Mouse (Mus musculus): ENCODE measurements at regions not wholly inside any gene's neighbourhood (a gene's known extent, or its start where the extent isn't known, plus 50 kb on each side); places are given as distances from the start of the nearest gene placed in this dataset.

DNA sequence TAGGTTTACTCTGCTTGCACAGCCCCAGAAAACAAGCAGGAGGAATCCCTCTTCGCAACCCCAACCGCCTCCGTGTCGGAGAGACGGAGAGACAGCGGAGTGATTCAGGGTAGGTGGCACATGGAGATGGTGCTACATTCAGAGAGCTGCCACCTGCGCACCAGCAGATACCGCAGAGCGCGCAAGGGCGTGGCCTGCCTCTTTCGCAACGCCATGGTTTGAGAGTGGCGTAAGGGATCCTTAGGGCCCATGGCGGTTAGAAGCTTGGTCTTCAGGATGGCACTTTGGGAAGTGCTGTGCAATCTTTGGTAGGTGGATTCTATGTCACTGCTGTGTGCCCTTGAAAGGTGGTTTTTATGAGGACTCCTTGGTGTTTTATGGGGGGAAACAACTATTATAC is 60.9 kb upstream of the Arglu1 start:
- H3K4me2 ChIP-seq (ENCODE audit: low read depth, low read length), result no peak overlapping the region
- no peak overlapping the region for H3K4me3 ChIP-seq (ENCODE audit: low read length)
- H3K27ac ChIP-seq (ENCODE audit: low read length), result no peak overlapping the region
- WGBS, result 92% methylated on average over 15 of the region's 15 CpGs
- no peaks in the 10 kb centered on the region for H3K27me3 ChIP-seq (replicated peaks; ENCODE audit: control insufficient read depth, insufficient read depth, low read length)
- H3K36me3 ChIP-seq (ENCODE audit: control insufficient read depth, insufficient read depth, low read length), result no peaks in the 10 kb centered on the region
- ATAC-seq, result no peak
- H3K4me1 ChIP-seq (ENCODE audit: control insufficient read depth, insufficient read depth, low read length), result no peaks in the 10 kb centered on the region
- H3K9ac ChIP-seq (ENCODE audit: low read depth, low read length), result no peak overlapping the region
- H3K9me3 ChIP-seq (ENCODE audit: control insufficient read depth, low read length), result no peaks in the 10 kb centered on the region

DNA sequence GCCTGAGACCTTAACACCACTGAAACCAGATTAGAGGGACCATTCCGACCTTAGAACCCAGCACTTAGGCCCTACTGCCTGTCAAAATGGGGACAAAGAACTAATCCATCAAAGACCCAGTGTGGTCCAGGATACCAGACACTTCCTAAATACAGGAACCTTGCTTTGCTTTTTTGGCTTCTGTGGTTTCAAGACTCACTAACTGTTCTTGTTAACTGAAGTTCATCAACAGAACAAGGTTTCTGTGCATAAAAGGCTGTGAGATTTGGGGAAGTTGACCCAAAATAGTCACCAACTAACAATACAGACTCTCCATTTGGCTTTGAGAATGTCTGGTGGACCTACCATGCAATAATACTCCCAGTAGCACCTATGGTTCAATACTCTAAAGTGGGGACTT is 56.4 kb upstream of the Arglu1 start:
- no peaks in the 10 kb centered on the region for H3K9me3 ChIP-seq (ENCODE audit: control insufficient read depth, low read length)
- ATAC-seq, result no peak
- H3K4me3 ChIP-seq (ENCODE audit: low read length), result no peak overlapping the region
- H3K36me3 ChIP-seq (ENCODE audit: control insufficient read depth, insufficient read depth, low read length), result no peaks in the 10 kb centered on the region
- H3K27me3 ChIP-seq (replicated peaks; ENCODE audit: control insufficient read depth, insufficient read depth, low read length), result no peaks in the 10 kb centered on the region
- 86% methylated on average over 1 of the region's 1 CpGs for WGBS
- no peaks in the 10 kb centered on the region for H3K4me1 ChIP-seq (ENCODE audit: control insufficient read depth, insufficient read depth, low read length)
- H3K4me2 ChIP-seq (ENCODE audit: low read depth, low read length), result no peak overlapping the region
- no peak overlapping the region for H3K9ac ChIP-seq (ENCODE audit: low read depth, low read length)
- H3K27ac ChIP-seq (ENCODE audit: low read length), result no peak overlapping the region

DNA sequence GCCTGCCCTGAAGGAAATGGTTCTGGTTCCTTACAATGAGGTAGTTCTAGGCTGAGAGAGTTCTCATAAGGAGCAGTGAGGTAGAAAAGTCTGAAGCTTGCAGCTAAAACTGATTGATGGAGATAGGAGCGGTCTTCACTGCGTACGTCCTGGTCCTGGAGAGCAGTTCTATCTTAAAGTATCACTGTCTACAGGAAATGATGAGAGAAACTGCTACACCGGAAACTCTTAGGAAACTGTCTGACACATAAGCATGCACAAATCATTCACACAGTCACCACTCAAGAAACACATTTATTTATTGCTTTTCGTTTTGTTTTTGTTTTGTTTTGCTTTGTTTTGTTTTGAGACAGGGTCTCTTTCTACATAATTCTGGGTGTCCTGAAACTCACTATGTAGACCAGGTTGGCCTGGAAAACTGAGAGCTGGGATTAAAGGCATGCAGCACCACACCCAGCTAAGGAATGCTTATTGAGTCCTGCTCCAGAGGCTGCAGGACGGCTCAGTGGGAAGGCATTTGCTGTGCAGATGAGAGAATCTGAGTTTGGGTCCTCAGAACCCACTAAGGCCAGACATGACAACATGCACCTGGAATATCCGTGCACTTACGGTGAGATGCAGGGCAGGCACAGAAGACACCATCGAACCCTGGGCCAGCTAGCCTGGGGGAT is 55.4 kb upstream of the Arglu1 start:
- H3K4me3 ChIP-seq (ENCODE audit: low read length), result no peak overlapping the region
- H3K9ac ChIP-seq (ENCODE audit: low read depth, low read length), result no peak overlapping the region
- WGBS, result 69% methylated on average over 9 of the region's 9 CpGs
- no peaks in the 10 kb centered on the region for H3K36me3 ChIP-seq (ENCODE audit: control insufficient read depth, insufficient read depth, low read length)
- H3K27me3 ChIP-seq (replicated peaks; ENCODE audit: control insufficient read depth, insufficient read depth, low read length), result no peaks in the 10 kb centered on the region
- no peak overlapping the region for H3K27ac ChIP-seq (ENCODE audit: low read length)
- H3K9me3 ChIP-seq (ENCODE audit: control insufficient read depth, low read length), result no peaks in the 10 kb centered on the region
- no peak for ATAC-seq
- no peak overlapping the region for H3K4me2 ChIP-seq (ENCODE audit: low read depth, low read length)
- H3K4me1 ChIP-seq (ENCODE audit: control insufficient read depth, insufficient read depth, low read length), result no peaks in the 10 kb centered on the region

Measured in intestine, embryonic 16.5 days (tissue).